Mouse (Mus musculus) hindbrain, embryonic 14.5 days (tissue): ENCODE measurements around the gene Prdx2. TPM values are rescaled to one million over a fixed set of nuclear protein-coding genes. Genes with fewer than 3 reads are reported as not detected.

Experiments used
- ATAC-seq: fragments of 200-750 bp; cut with Nextera tagmentation; 2 replicates; pipeline ENCODE4 v1.8.0; 2017; ENCODE audit warnings: moderate number of reproducible peaks, mild to moderate bottlenecking, moderate TSS enrichment, moderate library complexity; ENCODE audit not compliant: low FRiP score
- DNase-seq: peaks from one replicate; pipeline ENCODE4 v3.0.0-alpha.2; 2015; ENCODE audit warnings: low spot score
- H3K27ac ChIP-seq: fragments of 300-500 bp; sonication (generic); 2 replicates; pipeline ENCODE4 v1.5.1; 2014; ENCODE audit warnings: mild to moderate bottlenecking, moderate library complexity
- H3K27me3 ChIP-seq: fragments of 300-500 bp; sonication (generic); 2 replicates; pipeline ENCODE4 v1.6.1; 2014; ENCODE audit warnings: mild to moderate bottlenecking, low read length, mixed read lengths; ENCODE audit not compliant: control insufficient read depth, insufficient read depth
- H3K36me3 ChIP-seq: fragments of 300-500 bp; sonication (generic); replicated peaks from 2 replicates; pipeline ENCODE4 v1.6.1; 2014; ENCODE audit not compliant: control insufficient read depth, insufficient read depth
- H3K4me1 ChIP-seq: fragments of 300-500 bp; sonication (generic); replicated peaks from 2 replicates; pipeline ENCODE4 v1.6.1; 2014; ENCODE audit warnings: antibody characterized with exemption, low read length, mixed read lengths; ENCODE audit not compliant: control insufficient read depth, insufficient read depth
- H3K4me2 ChIP-seq: fragments of 300-500 bp; sonication (generic); replicated peaks from 2 replicates; pipeline ENCODE4 v1.6.1; 2014; ENCODE audit warnings: mild to moderate bottlenecking, moderate library complexity
- H3K4me3 ChIP-seq: fragments of 300-500 bp; sonication (generic); replicated peaks from 2 replicates; pipeline ENCODE4 v1.5.1; 2014; ENCODE audit warnings: mild to moderate bottlenecking, low read length
- H3K9ac ChIP-seq: fragments of 300-500 bp; sonication (generic); 2 replicates; pipeline ENCODE4 v1.6.1; 2014
- H3K9me3 ChIP-seq: fragments of 300-500 bp; sonication (generic); 2 replicates; pipeline ENCODE4 v1.6.1; 2016; ENCODE audit warnings: low read length; ENCODE audit not compliant: control insufficient read depth
- WGBS: fragments of 180-500 bp; shearing (Covaris S2); extraction: QIAGEN DNeasy Blood & Tissue Kit; methylation state at CpG from one replicate; pipeline ENCODE4 v1.1.7; 2014; 5-methylcytosine and 5-hydroxymethylcytosine counted together
- microRNA-seq: library from miRNA; unstranded; fragments of <30 nt; microRNA quantifications from one replicate; pipeline ENCODE4, GENCODE M21; 2016
- polyA plus RNA-seq: library from polyadenylated mRNA; unstranded; fragments of >200 nt; fragmentation: Nextera tagmentation; extraction: Ambion mirVana; gene quantifications from 2 replicates; pipeline ENCODE4 v1.2.1, GENCODE M21; 2014

The Prdx2 gene
- polyA plus RNA-seq, 1 experiment from 2014 or later: 1,221 TPM

GRCm38 (mm10) chr8:85013230-85013840, 43.9 kb downstream of the Prdx2 start:
- H3K4me3 ChIP-seq: peak overlapping the region; percentile 28
- peaks cover 9% of the 10 kb centered on the region for H3K36me3 ChIP-seq
- peak overlapping the region; percentile 68 for H3K4me2 ChIP-seq
- 7% methylated on average over 25 of the region's 26 CpGs for WGBS
- no peaks in the 10 kb centered on the region for H3K4me1 ChIP-seq
- no peak overlapping the region for H3K27ac ChIP-seq
- H3K9me3 ChIP-seq: no peaks in the 10 kb centered on the region
- H3K27me3 ChIP-seq: peaks cover 31% of the 10 kb centered on the region
- peak; percentile 81 for DNase-seq
- peak; percentile 65 for ATAC-seq
- peak overlapping the region; percentile 53; the same call in 1 of the 2 replicates for H3K9ac ChIP-seq

DNA sequence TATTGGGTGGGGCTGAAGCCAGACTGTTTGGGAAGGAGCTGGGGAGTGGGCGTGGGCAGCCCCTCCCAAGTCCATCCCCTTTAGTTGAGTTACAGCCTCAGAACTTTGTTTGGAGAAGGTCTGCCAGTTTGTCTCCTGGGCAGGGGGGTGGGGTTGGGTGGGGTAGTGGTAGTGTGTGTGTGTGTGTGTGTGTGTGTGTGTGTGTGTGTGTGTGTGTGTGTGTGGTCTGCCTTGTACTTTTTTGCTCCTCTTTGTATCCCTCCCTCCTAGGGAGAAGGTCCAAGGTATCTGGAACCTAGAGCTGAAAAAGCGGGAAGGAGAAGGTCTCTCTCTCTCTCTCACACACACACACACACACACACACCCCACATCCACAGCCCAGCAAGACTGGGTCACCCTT, 45.0 kb downstream of the Prdx2 start, which contains the start of gene Best2:
Gene Best2 (minus strand): TSS at position 101 of the 400 bp plus-strand sequence.
- Histone ChIP-seq H3K9ac (peak within 1 kb of the TSS; percentile 53; the same call in 1 of the 2 replicates), H3K27me3 (peaks cover 24% of the 10 kb centered on the region), H3K4me3 (peak within 1 kb of the TSS; percentile 28), H3K27ac (no peak within 1 kb of the TSS), H3K9me3 (no peaks in the 10 kb centered on the region), H3K4me2 (peak within 1 kb of the TSS; percentile 68), H3K36me3 (peaks cover 20% of the 10 kb centered on the region), H3K4me1 (no peaks in the 10 kb centered on the region)
- 60% methylated on average over 2 of the region's 2 CpGs for whole genome bisulfite sequencing
- ATAC-seq: no peak
- DNase-seq: no peak

DNA sequence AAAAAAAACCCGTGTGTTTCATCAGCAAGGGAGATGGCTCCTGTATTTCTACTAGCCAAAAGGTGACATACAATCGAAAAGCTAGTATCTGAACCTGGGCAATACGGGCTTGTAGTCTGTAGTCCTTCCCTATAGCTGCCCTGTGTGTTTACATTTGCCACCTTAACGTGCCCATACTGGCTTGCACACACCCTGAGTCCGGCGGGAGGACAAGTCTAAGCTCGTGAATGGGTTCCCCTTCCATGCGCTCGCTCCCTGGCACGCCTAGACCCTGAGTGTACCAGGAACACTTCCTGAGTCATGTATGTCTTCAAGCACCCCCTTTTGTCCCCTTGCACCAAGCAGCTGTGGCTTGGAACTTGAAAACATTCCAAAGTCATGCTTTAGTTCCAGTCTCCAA, 47.3 kb downstream of the Prdx2 start:
- Histone ChIP-seq H3K9ac (no peak overlapping the region), H3K36me3 (peaks cover 43% of the 10 kb centered on the region), H3K4me3 (no peak overlapping the region), H3K9me3 (no peaks in the 10 kb centered on the region), H3K4me2 (no peak overlapping the region), H3K27me3 (peaks cover 10% of the 10 kb centered on the region), H3K27ac (no peak overlapping the region), H3K4me1 (no peaks in the 10 kb centered on the region)
- WGBS: 68% methylated on average over 10 of the region's 10 CpGs
- no peak for ATAC-seq
- DNase-seq: no peak

- Histone ChIP-seq H3K9ac (no peak overlapping the region), H3K4me3 (no peak overlapping the region), H3K4me1 (no peaks in the 10 kb centered on the region), H3K27ac (no peak overlapping the region), H3K36me3 (peaks cover 48% of the 10 kb centered on the region), H3K4me2 (no peak overlapping the region), H3K9me3 (no peaks in the 10 kb centered on the region), H3K27me3 (peaks cover 8% of the 10 kb centered on the region)
- ATAC-seq (no peak), DNase-seq (no peak)
- 49% methylated on average over 5 of the region's 5 CpGs for WGBS
These were observed 47.8 kb downstream of the Prdx2 start for GRCm38 (mm10) chr8:85017209-85017608.

DNA sequence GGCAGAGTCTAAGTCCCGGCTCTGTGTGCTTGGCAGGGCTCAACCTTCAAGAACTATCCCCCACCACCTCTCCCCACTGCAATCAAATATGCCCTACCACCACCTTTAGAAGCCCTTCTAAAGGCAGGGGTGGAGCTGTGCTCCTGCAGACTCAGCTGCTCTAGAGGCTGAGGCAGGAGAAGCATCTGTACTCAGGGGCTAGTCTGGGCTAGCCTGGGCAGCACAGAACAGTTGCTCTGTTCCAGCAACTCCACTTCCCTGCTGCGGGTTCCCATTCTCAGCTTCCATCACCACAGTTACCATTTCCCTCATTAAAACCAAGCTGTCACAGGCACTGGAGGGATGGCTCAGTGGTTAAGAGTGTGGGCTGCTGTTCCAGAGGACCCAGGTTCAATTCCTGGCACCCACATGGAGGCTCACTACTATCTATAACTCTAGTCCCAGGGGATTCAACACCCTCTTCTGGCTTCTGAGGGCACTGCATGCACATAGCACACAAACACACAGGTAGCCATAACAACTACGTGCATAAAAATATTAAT, 52.2 kb downstream of the Prdx2 start:
- H3K27me3 ChIP-seq: no peaks in the 10 kb centered on the region
- ATAC-seq (no peak), DNase-seq (no peak)
- H3K9me3 ChIP-seq: no peaks in the 10 kb centered on the region
- no peak overlapping the region for H3K4me3 ChIP-seq
- no peak overlapping the region for H3K9ac ChIP-seq
- peaks cover 67% of the 10 kb centered on the region for H3K36me3 ChIP-seq
- H3K4me1 ChIP-seq: peaks cover 19% of the 10 kb centered on the region
- no peak overlapping the region for H3K27ac ChIP-seq
- WGBS: 95% methylated on average over 3 of the region's 3 CpGs
- H3K4me2 ChIP-seq: no peak overlapping the region

- Histone ChIP-seq H3K27me3 (no peaks in the 10 kb centered on the region), H3K4me3 (peak overlapping the region; percentile 88; the same call in 1 of the 2 replicates), H3K36me3 (peaks cover 53% of the 10 kb centered on the region), H3K4me1 (peaks cover 29% of the 10 kb centered on the region), H3K9me3 (no peaks in the 10 kb centered on the region), H3K4me2 (peak overlapping the region; percentile 86), H3K9ac (0 out of 2 replicates have a peak overlapping the region, but pooled peaks have one; percentile 83), H3K27ac (no peak overlapping the region)
- WGBS: 91% methylated on average over 3 of the region's 3 CpGs
- no peak for DNase-seq
- ATAC-seq: no peak
These were observed 54.5 kb downstream of the Prdx2 start for GRCm38 (mm10) chr8:85023846-85024245.

Small RNAs within 50 kb of the gene (microRNA-seq; reads per million reads assigned to microRNA genes)
- not detected for gene Gm24197

Other genes with a start within 250 kb of the Prdx2 start
- gene G430095P16Rik, start 246.6 kb upstream of the Prdx2 start, polyA plus RNA-seq: 0.55 and 0.71 TPM in 2 replicates
- gene Nfix, start 169.2 kb upstream of the Prdx2 start, polyA plus RNA-seq: 78.8 and 82.4 TPM in 2 replicates
- 13.5 and 14.6 TPM in 2 replicates for gene Dand5, start 146.8 kb upstream of the Prdx2 start, polyA plus RNA-seq
- gene Gadd45gip1, start 138.1 kb upstream of the Prdx2 start, polyA plus RNA-seq: 35.0 and 37.4 TPM in 2 replicates
- 75.7 and 81.1 TPM in 2 replicates for gene Rad23a, start 128.9 kb upstream of the Prdx2 start, polyA plus RNA-seq
- 574 and 709 TPM in 2 replicates for gene Calr, start 122.7 kb upstream of the Prdx2 start, polyA plus RNA-seq
- gene Farsa, start 112.6 kb upstream of the Prdx2 start, polyA plus RNA-seq: 87.8 and 93.4 TPM in 2 replicates
- gene Syce2, start 97.5 kb upstream of the Prdx2 start, polyA plus RNA-seq: 27.7 and 32.5 TPM in 2 replicates
- 25.6 and 29.8 TPM in 2 replicates for gene Gcdh, start 75.7 kb upstream of the Prdx2 start, polyA plus RNA-seq
- 0.70 and 0.91 TPM in 2 replicates for gene Klf1, start 67.7 kb upstream of the Prdx2 start, polyA plus RNA-seq
- 3.3 and 6.0 TPM in 2 replicates for gene Dnase2a, start 61.0 kb upstream of the Prdx2 start, polyA plus RNA-seq
- 69.7 and 76.5 TPM in 2 replicates for gene Mast1, start 32.2 kb upstream of the Prdx2 start, polyA plus RNA-seq
- gene Rtbdn, start 22.6 kb upstream of the Prdx2 start, polyA plus RNA-seq: 1.1 and 1.8 TPM in 2 replicates
- gene Gm49661, start 154 bp upstream of the Prdx2 start, polyA plus RNA-seq: not detected in 2 replicates
- 47.8 and 48.4 TPM in 2 replicates for gene Rnaseh2a, start 180 bp downstream of the Prdx2 start, polyA plus RNA-seq
- gene Junb, start 9.1 kb downstream of the Prdx2 start, polyA plus RNA-seq: 6.0 and 6.2 TPM in 2 replicates
- 24.6 and 27.3 TPM in 2 replicates for gene Hook2, start 21.0 kb downstream of the Prdx2 start, polyA plus RNA-seq
- gene Best2, start 44.9 kb downstream of the Prdx2 start, polyA plus RNA-seq: not detected in 2 replicates
- gene Asna1, start 55.7 kb downstream of the Prdx2 start, polyA plus RNA-seq: 121 and 137 TPM in 2 replicates
- gene Trir, start 57.2 kb downstream of the Prdx2 start, polyA plus RNA-seq: 162 and 165 TPM in 2 replicates
- gene Tnpo2, start 67.3 kb downstream of the Prdx2 start, polyA plus RNA-seq: 42.4 and 46.4 TPM in 2 replicates
- 63.0 and 68.9 TPM in 2 replicates for gene Fbxw9, start 90.5 kb downstream of the Prdx2 start, polyA plus RNA-seq
- gene Gm5741, start 98.4 kb downstream of the Prdx2 start, polyA plus RNA-seq: 1.4 TPM in 1 of 2 replicates, not detected in the other
- 105 and 113 TPM in 2 replicates for gene Dhps, start 102.2 kb downstream of the Prdx2 start, polyA plus RNA-seq
- 119 and 136 TPM in 2 replicates for gene Wdr83os, start 111.2 kb downstream of the Prdx2 start, polyA plus RNA-seq
- 41.2 and 43.9 TPM in 2 replicates for gene Wdr83, start 111.7 kb downstream of the Prdx2 start, polyA plus RNA-seq
- 17.3 and 20.1 TPM in 2 replicates for gene Man2b1, start 113.7 kb downstream of the Prdx2 start, polyA plus RNA-seq
- 3.6 TPM in 2 replicates for gene Zfp791, start 153.5 kb downstream of the Prdx2 start, polyA plus RNA-seq
- gene Cks1brt, start 182.3 kb downstream of the Prdx2 start, polyA plus RNA-seq: not detected in 2 replicates